Mouse (Mus musculus): Measurements from ENCODE around the gene Adcy4.

The Adcy4 gene

GRCm38 (mm10) chr14:55758363-55758784 is 25.5 kb downstream of the Adcy4 start, which contains the start of gene Cideb:
Gene Cideb (minus strand): TSS chr14:55758458.
- DNase-seq (ENCODE audit: low spot score in 2 of 2), result no peak

- no peak for DNase-seq (ENCODE audit: low spot score in 2 of 2)
Measured at GRCm38 (mm10) chr14:55757566-55757965, 26.3 kb downstream of the Adcy4 start.

- no peak for DNase-seq (ENCODE audit: low spot score in 2 of 2)
Measured at GRCm38 (mm10) chr14:55747051-55747847, 36.6 kb downstream of the Adcy4 start.

GRCm38 (mm10) chr14:55745861-55746237 is 38.0 kb downstream of the Adcy4 start:
- no peak for DNase-seq (ENCODE audit: low spot score in 2 of 2)

GRCm38 (mm10) chr14:55745180-55745860 is 38.6 kb downstream of the Adcy4 start, which contains the start of the genes Dhrs1 and Nop9:
Gene Dhrs1 (minus strand): TSS chr14:55745690.
Gene Nop9 (plus strand): TSS chr14:55745693.
- DNase-seq (ENCODE audit: low spot score in 2 of 2), result peak; percentile 71 to 81

GRCm38 (mm10) chr14:55743711-55744110 is 40.2 kb downstream of the Adcy4 start:
- peak; percentile 74 to 87 for DNase-seq (ENCODE audit: low spot score in 2 of 2)

GRCm38 (mm10) chr14:55737086-55737687 is 46.7 kb downstream of the Adcy4 start:
- DNase-seq (ENCODE audit: low spot score in 2 of 2), result no peak

- DNase-seq (ENCODE audit: low spot score in 2 of 2), result no peak
Measured at GRCm38 (mm10) chr14:55735758-55736157, 48.1 kb downstream of the Adcy4 start.

- DNase-seq (ENCODE audit: low spot score in 2 of 2), result no peak
Measured at GRCm38 (mm10) chr14:55735334-55735733, 48.6 kb downstream of the Adcy4 start.

GRCm38 (mm10) chr14:55734869-55735268 is 49.0 kb downstream of the Adcy4 start:
- no peak for DNase-seq (ENCODE audit: low spot score in 2 of 2)

GRCm38 (mm10) chr14:55733889-55734288 is 50.0 kb downstream of the Adcy4 start:
- DNase-seq (ENCODE audit: low spot score in 2 of 2), result no peak

GRCm38 (mm10) chr14:55730531-55731032 is 53.3 kb downstream of the Adcy4 start:
- no peak for DNase-seq (ENCODE audit: low spot score in 2 of 2)

GRCm38 (mm10) chr14:55730116-55730515 is 53.8 kb downstream of the Adcy4 start:
- DNase-seq (ENCODE audit: low spot score in 2 of 2), result no peak

GRCm38 (mm10) chr14:55727889-55728685 is 55.8 kb downstream of the Adcy4 start:
- no peak for DNase-seq (ENCODE audit: low spot score in 2 of 2)

GRCm38 (mm10) chr14:55726261-55726660 is 57.6 kb downstream of the Adcy4 start:
- DNase-seq (ENCODE audit: low spot score in 2 of 2), result no peak

GRCm38 (mm10) chr14:55724411-55724871 is 59.5 kb downstream of the Adcy4 start:
- no peak for DNase-seq (ENCODE audit: low spot score in 2 of 2)

- DNase-seq (ENCODE audit: low spot score in 2 of 2), result no peak
Measured at GRCm38 (mm10) chr14:55723433-55723832, 60.5 kb downstream of the Adcy4 start.

GRCm38 (mm10) chr14:55722438-55722945 is 61.4 kb downstream of the Adcy4 start:
- DNase-seq (ENCODE audit: low spot score in 2 of 2), result no peak

- peak; percentile 85 to 90 for DNase-seq (ENCODE audit: low spot score in 2 of 2)
Measured at GRCm38 (mm10) chr14:55721700-55722437, 62.0 kb downstream of the Adcy4 start, which contains the start of gene Rabggta. Gene Rabggta (minus strand): TSS chr14:55722263.

- DNase-seq (ENCODE audit: low spot score in 2 of 2), result no peak
Measured at GRCm38 (mm10) chr14:55721076-55721475, 62.8 kb downstream of the Adcy4 start.
